Mouse (Mus musculus): Measurements from ENCODE around the gene Tead3. TPM values are rescaled to one million over a fixed set of nuclear protein-coding genes. Genes with fewer than 3 reads are reported as not detected.

Tead3 gene
- polyA plus RNA-seq, 2 experiments: 0.52 to 2.2 TPM

DNA sequence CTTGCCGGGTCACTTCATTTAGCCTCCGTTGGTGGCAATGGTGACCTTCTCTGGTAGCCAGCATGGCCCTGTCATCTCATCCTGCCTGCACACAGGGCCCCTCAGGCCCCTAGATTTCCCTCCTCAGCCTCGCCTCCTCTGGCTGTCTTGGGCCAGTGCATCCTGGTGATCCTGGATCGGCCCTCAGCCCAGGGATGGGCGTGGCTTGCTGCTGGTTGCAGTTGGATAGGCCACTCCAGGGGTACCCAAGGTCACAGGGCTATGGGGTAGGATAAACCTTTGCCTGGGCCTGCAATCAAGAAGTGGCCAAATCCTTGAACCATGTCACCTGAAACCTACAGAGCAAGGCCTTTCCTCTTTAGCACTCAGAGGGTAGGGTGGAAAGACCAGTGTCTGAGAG lies 63.7 kb downstream of the Tead3 start:
- H3K9ac ChIP-seq (replicated peaks): no peak overlapping the region
- WGBS (ENCODE audit: insufficient replicate concordance): 56% methylated on average over 5 of the region's 5 CpGs
- H3K4me2 ChIP-seq (ENCODE audit: low read depth): no peak overlapping the region
- H3K27ac ChIP-seq: no peak overlapping the region
- H3K4me3 ChIP-seq (ENCODE audit: insufficient read depth in 1 of 2, low read depth in 2 of 2, low read length in 2 of 2): no peak overlapping the region
- no peak for DNase-seq (ENCODE audit: low read depth in 3 of 3, low spot score in 3 of 3)
- H3K27me3 ChIP-seq (ENCODE audit: control insufficient read depth, insufficient read depth, low read length): no peaks in the 10 kb centered on the region
- H3K4me1 ChIP-seq (replicated peaks; ENCODE audit: control insufficient read depth in 2 of 2, insufficient read depth in 2 of 2, low read length in 1 of 2): peaks cover 0 to 11% of the 10 kb centered on the region in 2 experiments; a peak in 3 of 4 replicates
- no peaks in the 10 kb centered on the region for H3K9me3 ChIP-seq (ENCODE audit: control insufficient read depth, low read length)
- no peaks in the 10 kb centered on the region for H3K36me3 ChIP-seq (replicated peaks; ENCODE audit: control insufficient read depth, insufficient read depth, low read depth)
- no peak for ATAC-seq (ENCODE audit: insufficient read depth)
- peak; percentile 20; the same call in 1 of the 2 replicates for TF ChIP-seq CTCF (IDR thresholded peaks at IDR 0.05; ENCODE audit: low read depth)
- TF ChIP-seq EP300 (IDR thresholded peaks at IDR 0.05; ENCODE audit: low read depth): no peak

DNA sequence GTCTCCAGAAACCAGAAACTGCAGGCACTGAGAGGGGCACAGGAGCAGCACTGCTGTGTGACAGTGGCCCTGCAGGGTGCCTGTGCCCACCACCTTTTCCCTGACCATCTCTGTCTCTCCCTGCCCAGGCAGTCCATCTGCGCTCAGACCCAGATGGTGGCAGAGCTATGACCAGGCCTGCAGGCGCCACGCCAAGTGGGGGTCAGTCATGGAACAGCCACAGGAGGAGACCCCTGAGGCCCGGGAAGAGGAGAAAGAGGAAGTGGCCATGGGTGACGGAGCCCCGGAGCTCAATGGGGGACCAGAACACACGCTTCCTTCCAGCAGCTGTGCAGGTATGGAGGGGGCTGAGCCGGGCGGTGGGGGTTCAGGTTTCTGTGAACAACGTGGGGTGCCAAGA lies 64.5 kb downstream of the Tead3 start:
- H3K9me3 ChIP-seq (ENCODE audit: control insufficient read depth, low read length): no peaks in the 10 kb centered on the region
- H3K4me3 ChIP-seq (ENCODE audit: insufficient read depth in 1 of 2, low read depth in 2 of 2, low read length in 2 of 2): no peak overlapping the region
- DNase-seq (ENCODE audit: low read depth in 3 of 3, low spot score in 3 of 3): no peak
- H3K4me2 ChIP-seq (ENCODE audit: low read depth): no peak overlapping the region
- H3K27me3 ChIP-seq (ENCODE audit: control insufficient read depth, insufficient read depth, low read length): no peaks in the 10 kb centered on the region
- TF ChIP-seq CTCF (IDR thresholded peaks at IDR 0.05; ENCODE audit: low read depth): no peak
- no peak for TF ChIP-seq EP300 (IDR thresholded peaks at IDR 0.05; ENCODE audit: low read depth)
- H3K36me3 ChIP-seq (replicated peaks; ENCODE audit: control insufficient read depth, insufficient read depth, low read depth): no peaks in the 10 kb centered on the region
- no peak overlapping the region for H3K27ac ChIP-seq
- peaks cover 0 to 7% of the 10 kb centered on the region in 2 experiments; a peak in 3 of 4 replicates for H3K4me1 ChIP-seq (replicated peaks; ENCODE audit: control insufficient read depth in 2 of 2, insufficient read depth in 2 of 2, low read length in 1 of 2)
- 55% methylated on average over 10 of the region's 10 CpGs for WGBS (ENCODE audit: insufficient replicate concordance)
- no peak for ATAC-seq (ENCODE audit: insufficient read depth)
- no peak overlapping the region for H3K9ac ChIP-seq (replicated peaks)

DNA sequence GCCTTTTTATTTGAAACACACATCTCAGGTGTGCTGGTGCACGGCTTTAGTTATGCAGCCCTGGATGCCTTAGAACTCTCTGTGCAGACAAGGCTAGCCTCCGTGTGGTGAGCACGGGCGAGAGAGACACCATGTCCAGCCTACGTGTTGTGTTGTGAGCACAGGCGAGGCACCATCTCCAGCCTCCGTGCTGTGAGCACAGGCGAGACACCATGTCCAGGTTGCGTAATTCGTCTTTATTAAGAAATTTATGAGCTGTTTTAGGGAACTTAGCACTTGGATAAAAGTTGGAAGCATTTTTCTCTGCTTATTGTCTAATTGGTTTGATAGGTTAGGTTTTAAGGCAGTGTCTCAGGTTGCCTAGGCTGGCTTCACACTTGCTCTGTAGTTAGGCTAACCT lies 67.4 kb downstream of the Tead3 start:
- Histone ChIP-seq H3K4me1 (replicated peaks; ENCODE audit: control insufficient read depth in 2 of 2, insufficient read depth in 2 of 2, low read length in 1 of 2) (peaks cover 0 to 10% of the 10 kb centered on the region in 2 experiments; a peak in 2 of 4 replicates), H3K4me2 (ENCODE audit: low read depth) (no peak overlapping the region), H3K27ac (no peak overlapping the region), H3K36me3 (replicated peaks; ENCODE audit: control insufficient read depth, insufficient read depth, low read depth) (no peaks in the 10 kb centered on the region), H3K27me3 (ENCODE audit: control insufficient read depth, insufficient read depth, low read length) (no peaks in the 10 kb centered on the region), H3K9me3 (ENCODE audit: control insufficient read depth, low read length) (no peaks in the 10 kb centered on the region), H3K9ac (replicated peaks) (no peak overlapping the region), H3K4me3 (ENCODE audit: insufficient read depth in 1 of 2, low read depth in 2 of 2, low read length in 2 of 2) (no peak overlapping the region)
- TF ChIP-seq CTCF (IDR thresholded peaks at IDR 0.05; ENCODE audit: low read depth) (no peak), EP300 (IDR thresholded peaks at IDR 0.05; ENCODE audit: low read depth) (no peak)
- no peak for ATAC-seq (ENCODE audit: insufficient read depth)
- no peak for DNase-seq (ENCODE audit: low read depth in 3 of 3, low spot score in 3 of 3)
- 70% methylated on average over 10 of the region's 10 CpGs for WGBS (ENCODE audit: insufficient replicate concordance)

DNA sequence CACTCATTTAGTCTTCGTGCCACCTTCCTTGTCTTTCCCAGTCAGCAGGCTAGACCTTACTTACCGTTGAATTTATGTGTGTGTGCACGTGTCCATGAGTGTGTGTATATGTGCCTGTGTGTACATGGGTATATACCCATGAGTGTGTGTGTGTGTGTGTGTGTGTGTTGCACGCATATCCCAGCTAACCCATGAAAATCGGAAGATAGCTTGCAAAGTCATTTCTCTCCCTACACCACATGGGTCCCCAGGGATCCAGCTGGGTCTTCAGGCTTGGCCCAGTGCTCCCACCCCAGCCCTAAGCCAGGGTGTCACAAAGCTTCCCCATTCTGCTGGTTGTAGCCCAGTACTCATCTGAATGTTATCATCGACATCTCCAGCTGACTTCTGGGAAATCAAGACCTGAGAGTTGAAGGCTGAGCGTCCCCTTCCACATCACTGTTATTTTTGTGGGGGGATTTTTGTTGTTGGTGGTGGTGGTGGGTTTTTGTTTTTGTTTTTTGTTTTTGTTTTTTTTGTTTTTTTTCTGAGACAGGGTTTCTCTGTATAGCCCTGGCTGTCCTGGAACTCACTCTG lies 68.7 kb downstream of the Tead3 start:
- Histone ChIP-seq H3K27me3 (ENCODE audit: control insufficient read depth, insufficient read depth, low read length) (no peaks in the 10 kb centered on the region), H3K4me3 (ENCODE audit: insufficient read depth in 1 of 2, low read depth in 2 of 2, low read length in 2 of 2) (no peak overlapping the region), H3K9me3 (ENCODE audit: control insufficient read depth, low read length) (no peaks in the 10 kb centered on the region), H3K4me2 (ENCODE audit: low read depth) (no peak overlapping the region), H3K4me1 (replicated peaks; ENCODE audit: control insufficient read depth in 2 of 2, insufficient read depth in 2 of 2, low read length in 1 of 2) (peaks cover 4 to 16% of the 10 kb centered on the region in 2 experiments; a peak in 3 of 4 replicates), H3K27ac (no peak overlapping the region), H3K9ac (replicated peaks) (no peak overlapping the region), H3K36me3 (replicated peaks; ENCODE audit: control insufficient read depth, insufficient read depth, low read depth) (no peaks in the 10 kb centered on the region)
- DNase-seq (ENCODE audit: low read depth in 3 of 3, low spot score in 3 of 3): no peak
- TF ChIP-seq EP300 (IDR thresholded peaks at IDR 0.05; ENCODE audit: low read depth): no peak
- no peak for TF ChIP-seq CTCF (IDR thresholded peaks at IDR 0.05; ENCODE audit: low read depth)
- WGBS (ENCODE audit: insufficient replicate concordance): 62% methylated on average over 7 of the region's 7 CpGs
- ATAC-seq (ENCODE audit: insufficient read depth): no peak

Other genes with a start within 250 kb of the Tead3 start
- 0.30 and 0.33 TPM in 2 replicates for gene Scube3, start 208.7 kb downstream of the Tead3 start, polyA plus RNA-seq (2012; rRNA removed)
- gene Scube3, start 208.7 kb downstream of the Tead3 start, polyA plus RNA-seq (2014; fragmentation: Nextera tagmentation; extraction: Ambion mirVana): 0.16 and 0.23 TPM in 2 replicates
- gene Zfp523, start 173.7 kb downstream of the Tead3 start, polyA plus RNA-seq (2012; rRNA removed): 6.1 and 7.5 TPM in 2 replicates
- 4.3 and 5.4 TPM in 2 replicates for gene Zfp523, start 173.7 kb downstream of the Tead3 start, polyA plus RNA-seq (2014; fragmentation: Nextera tagmentation; extraction: Ambion mirVana)
- 6.6 and 10.4 TPM in 2 replicates for gene Def6, start 143.0 kb downstream of the Tead3 start, polyA plus RNA-seq (2012; rRNA removed)
- 5.5 and 5.7 TPM in 2 replicates for gene Def6, start 143.0 kb downstream of the Tead3 start, polyA plus RNA-seq (2014; fragmentation: Nextera tagmentation; extraction: Ambion mirVana)
- gene Ppard, start 118.1 kb downstream of the Tead3 start, polyA plus RNA-seq (2012; rRNA removed): 5.6 and 6.5 TPM in 2 replicates
- gene Ppard, start 118.1 kb downstream of the Tead3 start, polyA plus RNA-seq (2014; fragmentation: Nextera tagmentation; extraction: Ambion mirVana): 0.76 and 0.92 TPM in 2 replicates
- 4.5 and 5.5 TPM in 2 replicates for gene Fance, start 37.3 kb downstream of the Tead3 start, polyA plus RNA-seq (2012; rRNA removed)
- gene Fance, start 37.3 kb downstream of the Tead3 start, polyA plus RNA-seq (2014; fragmentation: Nextera tagmentation; extraction: Ambion mirVana): 9.4 and 10.4 TPM in 2 replicates
- gene Rpl10a, start 22.3 kb downstream of the Tead3 start, polyA plus RNA-seq (2012; rRNA removed): 1,169 and 1,992 TPM in 2 replicates
- gene Rpl10a, start 22.3 kb downstream of the Tead3 start, polyA plus RNA-seq (2014; fragmentation: Nextera tagmentation; extraction: Ambion mirVana): 506 and 510 TPM in 2 replicates
- 0.12 and 0.26 TPM in 2 replicates for gene Tulp1, start 14.4 kb upstream of the Tead3 start, polyA plus RNA-seq (2012; rRNA removed)
- 0.28 and 0.42 TPM in 2 replicates for gene Tulp1, start 14.4 kb upstream of the Tead3 start, polyA plus RNA-seq (2014; fragmentation: Nextera tagmentation; extraction: Ambion mirVana)
- 5.3 and 7.3 TPM in 2 replicates for gene Fkbp5, start 166.7 kb upstream of the Tead3 start, polyA plus RNA-seq (2012; rRNA removed)
- 3.5 and 3.6 TPM in 2 replicates for gene Fkbp5, start 166.7 kb upstream of the Tead3 start, polyA plus RNA-seq (2014; fragmentation: Nextera tagmentation; extraction: Ambion mirVana)
- gene Armc12, start 180.0 kb upstream of the Tead3 start, polyA plus RNA-seq (2012; rRNA removed): 0.03 TPM in 1 of 2 replicates, not detected in the other
- not detected in 2 replicates for gene Armc12, start 180.0 kb upstream of the Tead3 start, polyA plus RNA-seq (2014; fragmentation: Nextera tagmentation; extraction: Ambion mirVana)
- gene Clpsl2, start 198.6 kb upstream of the Tead3 start, polyA plus RNA-seq (2012; rRNA removed): not detected in 2 replicates
- gene Clpsl2, start 198.6 kb upstream of the Tead3 start, polyA plus RNA-seq (2014; fragmentation: Nextera tagmentation; extraction: Ambion mirVana): not detected in 2 replicates
- gene Clps, start 209.9 kb upstream of the Tead3 start, polyA plus RNA-seq (2012; rRNA removed): 1.2 and 3.3 TPM in 2 replicates
- 2.9 and 3.7 TPM in 2 replicates for gene Clps, start 209.9 kb upstream of the Tead3 start, polyA plus RNA-seq (2014; fragmentation: Nextera tagmentation; extraction: Ambion mirVana)
- not detected in 2 replicates for gene Lhfpl5, start 224.8 kb upstream of the Tead3 start, polyA plus RNA-seq (2012; rRNA removed)
- not detected in 2 replicates for gene Lhfpl5, start 224.8 kb upstream of the Tead3 start, polyA plus RNA-seq (2014; fragmentation: Nextera tagmentation; extraction: Ambion mirVana)

Data from liver, embryonic 14.5 days (tissue).